In the genomic region with DNA sequence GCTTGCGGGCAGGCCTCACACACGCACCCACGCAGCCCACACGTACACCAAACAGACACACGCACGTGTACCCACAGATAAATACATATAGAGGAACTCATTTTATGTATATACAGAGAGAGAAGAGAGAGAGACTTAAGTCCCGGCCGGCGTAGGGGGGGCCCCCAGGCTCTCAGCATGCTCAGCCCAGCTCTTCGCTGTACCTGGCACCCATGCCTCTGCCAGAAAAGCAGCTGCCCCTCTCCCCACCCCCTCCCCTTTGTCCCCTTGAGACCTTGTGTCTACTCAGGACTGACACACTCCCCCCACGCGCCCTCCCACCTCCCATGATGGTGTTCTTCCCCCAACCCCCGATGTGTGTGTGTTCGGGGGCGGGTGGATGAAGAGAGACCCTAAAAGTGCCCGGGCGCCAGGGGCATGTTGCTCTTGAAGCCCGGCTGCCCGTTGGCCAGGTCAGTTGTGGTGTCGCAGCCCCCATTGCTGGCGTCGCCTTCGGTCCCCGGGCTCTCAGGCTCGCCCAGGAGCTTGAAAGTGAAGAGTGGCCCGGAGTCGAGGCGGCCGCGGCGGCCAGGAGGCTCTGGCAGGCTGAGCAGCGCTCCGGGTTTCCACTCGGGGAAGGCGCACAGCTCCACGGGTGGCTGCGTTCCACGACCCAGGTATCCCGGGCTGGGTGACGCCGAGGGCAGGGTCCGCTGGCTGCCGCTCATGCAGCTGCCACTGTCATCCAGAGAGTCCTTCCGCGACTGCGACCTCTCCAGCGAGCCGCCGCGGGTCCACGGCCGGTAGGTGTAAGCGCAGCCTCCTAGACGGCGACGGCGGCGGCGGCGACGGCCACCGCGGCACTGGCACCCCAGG, we compare ENCODE assay signal across 9 mouse cellular contexts. TPM values are rescaled to one million over a fixed set of nuclear protein-coding genes. Genes with fewer than 3 reads are reported as not detected.
DNase-seq lines count a peak whose midpoint lies in the region; ATAC-seq and TF ChIP-seq lines count a peak whose summit lies in the region.
"Had no signal": no experiment of that assay in that cellular context is flagged by ENCODE, and none has a peak within 500 bp of the region (broad histone marks: within the 10 kb centered on the region; RNA-seq: fewer than 3 reads in every experiment).

No protein-coding gene starts in this region.

- ATAC-seq in forebrain, embryonic 12.5 days (ENCODE audit: low FRiP score), result peak; percentile 61
- peak; percentile 62 for ATAC-seq in kidney, embryonic 14.5 days (ENCODE audit: low FRiP score, low TSS enrichment)

- in situ Hi-C loops in ES-E14 (cut with MboI; ENCODE audit: low sequenced_read_pairs in 2 of 2, unreplicated experiment in 2 of 2), result loop anchor here in 1 of 2 experiments (10.0 kb wide), 1 partner anchor 549 kb away; no protein-coding TSS in a partner anchor

- no peak overlapping the region for H3K27ac ChIP-seq in ES-E14 (ENCODE audit: insufficient read depth, low read depth, low read length, poor library complexity, severe bottlenecking)
- no peak overlapping the region for H3K27ac ChIP-seq in forebrain, embryonic 12.5 days
- no peak overlapping the region for H3K27ac ChIP-seq in kidney, embryonic 14.5 days (ENCODE audit: low read depth, low read length)

- H3K27me3 ChIP-seq in forebrain, embryonic 12.5 days, result peaks cover 33% of the 10 kb centered on the region
- H3K27me3 ChIP-seq in kidney, embryonic 14.5 days (ENCODE audit: control insufficient read depth, insufficient read depth, low read length), result peaks cover 19% of the 10 kb centered on the region

- peak overlapping the region; percentile 67 to 70 for H3K4me3 ChIP-seq in ES-E14 (ENCODE audit: insufficient read depth in 1 of 2, low read depth in 1 of 2, low read length in 2 of 2, poor library complexity in 1 of 2, severe bottlenecking in 1 of 2)
- peak overlapping the region; percentile 41 for H3K4me3 ChIP-seq in forebrain, embryonic 12.5 days (replicated peaks)
- H3K4me3 ChIP-seq in kidney, embryonic 14.5 days (ENCODE audit: low read length), result peak overlapping the region; percentile 46
- H3K4me3 ChIP-seq: erythroblast, embryonic 14.5 days had no signal

- H3K4me1 ChIP-seq in ES-E14 (ENCODE audit: control insufficient read depth in 2 of 2, insufficient read depth in 2 of 2, low read length in 2 of 2, poor library complexity in 1 of 2), result no peaks in the 10 kb centered on the region
- peaks cover 8% of the 10 kb centered on the region; the same call in 1 of the 2 replicates for H3K4me1 ChIP-seq in forebrain, embryonic 12.5 days
- H3K4me1 ChIP-seq in kidney, embryonic 14.5 days (ENCODE audit: control insufficient read depth, insufficient read depth, low read length), result no peaks in the 10 kb centered on the region

- intact Hi-C loops in gastrocnemius, postnatal 36 days (cut with DNase I), result no loop called here

- no peaks in the 10 kb centered on the region for H3K9me3 ChIP-seq in ES-E14 (ENCODE audit: control insufficient read depth, insufficient read depth, low read depth, low read length)
- no peaks in the 10 kb centered on the region for H3K9me3 ChIP-seq in forebrain, embryonic 12.5 days
- no peaks in the 10 kb centered on the region for H3K9me3 ChIP-seq in kidney, embryonic 14.5 days (ENCODE audit: control insufficient read depth, low read length)

- peak overlapping the region; percentile 39; the same call in 1 of the 2 replicates for H3K9ac ChIP-seq in ES-E14 (ENCODE audit: insufficient read depth, low read depth, low read length, poor library complexity, severe bottlenecking)
- H3K9ac ChIP-seq in forebrain, embryonic 12.5 days, result no peak overlapping the region
- H3K9ac ChIP-seq in kidney, embryonic 14.5 days (ENCODE audit: low read depth, low read length), result peak overlapping the region; percentile 47

- 14% methylated on average over 60 of the region's 63 CpGs for WGBS in forebrain, embryonic 12.5 days
- 13% methylated on average over 63 of the region's 63 CpGs for WGBS in kidney, embryonic 14.5 days

- H3K4me2 ChIP-seq in forebrain, embryonic 12.5 days, result peak overlapping the region; percentile 66
- peak overlapping the region; percentile 81 for H3K4me2 ChIP-seq in kidney, embryonic 14.5 days (replicated peaks; ENCODE audit: low read depth, low read length)

- H3K36me3 ChIP-seq in ES-E14 (ENCODE audit: control insufficient read depth, insufficient read depth, low read length, poor library complexity, severe bottlenecking), result no peaks in the 10 kb centered on the region
- no peaks in the 10 kb centered on the region for H3K36me3 ChIP-seq in forebrain, embryonic 12.5 days (replicated peaks)
- H3K36me3 ChIP-seq in kidney, embryonic 14.5 days (ENCODE audit: control insufficient read depth, insufficient read depth, low read length), result no peaks in the 10 kb centered on the region

- peak; percentile 17 for DNase-seq in gastrocnemius, postnatal 4 days (ENCODE audit: low spot score in 2 of 2)
- DNase-seq in gastrocnemius, postnatal 36 days, result no peak
- DNase-seq in ES-E14 (ENCODE audit: low read depth, low spot score), result no peak
- peak; percentile 33 to 46 for DNase-seq in lung, postnatal 4 days
- no peak for DNase-seq in layer of hippocampus, postnatal 10 days (ENCODE audit: low spot score in 2 of 2)
- no peak for DNase-seq in right cerebral cortex, adult 18-20 months

TF ChIP-seq in ES-E14, 5 proteins besides CTCF, POLR2A, EP300 and RAD21:
- no peak for TF ChIP-seq MAFK (IDR thresholded peaks at IDR 0.05; ENCODE audit: insufficient read depth, low read depth, low read length)
- TF ChIP-seq ZC3H11A (IDR thresholded peaks at IDR 0.05; ENCODE audit: borderline replicate concordance, low read depth, low read length), result no peak
- no peak for TF ChIP-seq CHD2 (IDR thresholded peaks at IDR 0.05; ENCODE audit: low read depth, low read length)
- no peak for TF ChIP-seq HCFC1 (IDR thresholded peaks at IDR 0.05; ENCODE audit: borderline replicate concordance, insufficient read depth, low read length)
- TF ChIP-seq ZNF384 (IDR thresholded peaks at IDR 0.05; ENCODE audit: low read depth, low read length), result no peak
TF ChIP-seq in ES-E14: peak in this region for 0.

RNA-seq across cellular contexts. Expression of a gene that starts 27.9 kb away (rescaled TPM):
- 10 to 100 TPM; 46.4 to 51.3 TPM for total RNA-seq in gastrocnemius, postnatal 4 days (2021)
- total RNA-seq in gastrocnemius, postnatal 36 days (2021), result 10 to 100 TPM; 52.3 to 52.7 TPM
- 38.5 and 58.5 TPM in 2 replicates for total RNA-seq in ES-E14 (2012; rRNA removed)
- 77.5 and 83.9 TPM in 2 replicates for polyA plus RNA-seq in forebrain, embryonic 12.5 days (2016; fragmentation: Nextera tagmentation; extraction: Ambion mirVana)
- polyA plus RNA-seq in kidney, embryonic 14.5 days (2014; fragmentation: Nextera tagmentation; extraction: Ambion mirVana), result 79.2 and 82.2 TPM in 2 replicates
- total RNA-seq in layer of hippocampus, postnatal 10 days (2021), result 10 to 100 TPM; 49.1 to 53.0 TPM

Comparison
In these comparisons a context has a peak if more than half of its experiments do, and no peak if none do; other contexts are left out.
1. DNase-seq: peak in gastrocnemius, postnatal 4 days (2 of 2) and lung, postnatal 4 days (2 of 2); none in gastrocnemius, postnatal 36 days (0 of 2), ES-E14 (single experiment), layer of hippocampus, postnatal 10 days (0 of 2) and right cerebral cortex, adult 18-20 months (single experiment).
2. Peak in every context shown above with its lines, with median percentiles within 50 percentile points of each other: H3K4me3 ChIP-seq.